In the genomic region with DNA sequence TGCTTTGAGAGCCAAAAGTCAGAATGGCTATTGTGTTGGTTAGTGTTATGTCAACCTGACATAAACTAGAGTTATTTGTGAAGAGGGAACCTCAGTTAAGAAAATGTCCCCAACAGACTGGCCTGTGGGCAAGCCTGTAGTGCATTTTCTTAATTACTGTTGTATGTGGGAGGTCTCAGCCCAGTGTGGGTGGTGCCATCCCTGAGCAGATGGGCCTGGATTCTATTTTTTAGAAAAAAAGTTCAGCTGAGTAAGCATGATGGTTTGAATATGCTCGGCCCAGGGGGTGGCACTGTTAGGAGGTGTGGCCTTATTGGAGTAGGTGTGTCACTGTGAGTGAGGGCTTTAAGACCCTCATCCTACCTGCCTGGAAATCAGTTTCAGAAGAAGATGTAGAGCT, we compare ENCODE assay signal across 13 mouse cellular contexts.
"Had no signal": no experiment of that assay in that cellular context is flagged by ENCODE, and none has a peak within 500 bp of the region (broad histone marks: within the 10 kb centered on the region; RNA-seq: fewer than 3 reads in every experiment).

No protein-coding gene starts in this region.

- ATAC-seq: midbrain, embryonic 16.5 days had no signal

- DNase-seq: lung, adult 18-20 months; lung, embryonic 14.5 days; lung, postnatal 10 days; lung, postnatal 4 days; midbrain, embryonic 14.5 days; retina, postnatal 1 day; right cerebral cortex, postnatal 14 days; right cerebral cortex, postnatal 4 days; spleen, adult 18-20 months; thymus, adult 18-20 months; thymus, postnatal 14 days; thymus, postnatal 36 days had no signal
